Mouse (Mus musculus) ZHBTc4 (cell line): ENCODE measurements around the gene Ccdc43.
"Not testable (repeated sequence)": the region's sequence is repeated elsewhere in the genome, so short reads cannot be mapped to it uniquely, and the experiment has no call there.

Experiments
- DNase-seq: peaks from one replicate; pipeline ENCODE4 v3.0.0-alpha.2; 2011; ENCODE audit warnings: low read depth, low spot score

Gene Ccdc43

DNA sequence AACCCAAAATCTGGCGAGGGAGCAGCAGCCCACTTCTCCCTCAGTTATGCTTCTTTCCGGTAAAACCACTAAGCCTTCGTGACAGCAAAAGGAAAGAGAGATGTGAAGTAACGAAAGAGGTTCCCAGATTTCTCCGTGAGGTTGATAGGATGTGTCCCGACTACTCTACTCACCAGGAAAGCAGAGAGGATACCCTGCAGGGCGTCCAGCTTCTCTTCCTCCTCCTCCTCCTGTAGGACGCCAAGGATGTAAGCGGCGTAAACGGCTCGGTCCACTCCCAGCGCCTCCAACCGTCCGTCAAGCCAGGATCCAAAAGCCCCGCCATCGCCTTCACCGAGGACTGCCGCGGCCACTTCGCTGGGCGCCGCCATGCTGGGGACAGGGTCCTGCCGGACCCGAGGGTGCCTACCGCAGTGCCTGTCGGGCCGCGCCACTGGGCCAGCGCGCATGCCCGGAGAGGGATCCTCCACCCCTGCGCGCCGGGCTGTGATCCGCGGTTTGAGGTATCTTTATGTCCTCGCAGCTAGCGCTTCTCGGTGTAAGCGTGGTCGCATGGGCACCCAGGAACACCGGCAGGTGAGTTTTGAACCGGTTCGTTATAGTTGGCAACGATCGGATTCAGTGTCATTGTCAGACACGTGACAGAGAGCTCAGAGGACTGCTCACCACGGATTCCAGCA is at the start of gene Ccdc43:
Ccdc43 (minus strand) TSS at position 445 of the 680 bp plus-strand sequence.
- DNase-seq, result peak; percentile 90

DNA sequence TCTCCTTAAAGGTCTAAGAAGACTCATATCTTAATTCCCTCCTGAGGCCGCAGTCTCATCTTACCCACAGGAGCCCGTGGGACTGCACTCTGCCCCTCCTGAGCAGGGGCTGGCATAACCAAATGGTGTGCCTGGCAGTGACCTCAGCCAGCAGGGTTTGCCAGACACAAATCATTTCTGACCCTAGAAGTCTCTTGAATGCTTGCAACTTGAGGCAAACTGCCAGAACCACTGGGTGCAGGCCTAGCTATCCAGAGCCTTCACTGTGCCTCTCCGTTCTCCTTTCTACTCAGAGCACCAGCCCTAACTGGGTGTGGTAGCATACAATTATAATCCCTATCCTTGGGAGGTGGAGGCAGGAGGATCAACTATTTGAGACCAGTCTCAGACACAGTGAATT is 47.2 kb upstream of the Ccdc43 start:
- DNase-seq, result no peak

DNA sequence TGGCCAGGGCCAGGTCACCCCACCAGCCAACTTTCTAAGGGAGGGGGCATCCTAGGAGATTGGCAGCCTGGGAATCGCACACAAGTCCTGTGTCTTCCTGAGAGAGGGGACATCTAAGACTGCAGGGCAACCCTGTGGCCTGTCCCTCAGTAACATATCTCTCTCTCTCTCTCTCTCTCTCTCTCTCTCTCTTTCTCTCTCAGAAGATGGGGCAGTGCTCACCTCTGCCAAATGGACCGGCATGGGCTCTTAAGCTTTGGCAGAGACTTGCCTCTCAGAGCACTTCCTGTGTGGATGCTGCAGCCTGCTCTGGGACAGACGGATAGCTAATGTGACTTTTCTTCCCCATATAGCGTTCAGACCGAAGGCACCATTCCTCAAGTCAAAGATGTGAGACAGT is 45.3 kb upstream of the Ccdc43 start:
- DNase-seq, result no peak

DNA sequence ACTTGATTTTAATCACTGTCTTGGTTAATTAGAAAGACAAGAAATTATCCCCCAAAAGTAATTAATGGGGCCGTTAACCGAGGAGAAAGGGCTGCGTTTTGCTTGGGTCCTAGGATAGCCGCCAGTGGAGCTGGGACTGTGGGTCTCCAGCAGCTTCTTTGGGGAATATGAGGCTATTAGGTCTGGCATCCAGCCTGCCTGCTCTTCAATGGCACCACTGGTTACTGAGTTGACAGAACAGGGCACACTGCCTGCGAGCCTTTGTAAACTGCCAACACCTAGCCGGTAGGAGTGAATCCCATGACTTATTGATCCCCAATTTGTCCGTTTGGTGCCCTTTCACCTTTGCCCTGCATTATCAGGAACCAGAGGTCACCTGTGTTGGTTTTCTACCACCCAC is 44.5 kb upstream of the Ccdc43 start:
- DNase-seq, result no peak

DNA sequence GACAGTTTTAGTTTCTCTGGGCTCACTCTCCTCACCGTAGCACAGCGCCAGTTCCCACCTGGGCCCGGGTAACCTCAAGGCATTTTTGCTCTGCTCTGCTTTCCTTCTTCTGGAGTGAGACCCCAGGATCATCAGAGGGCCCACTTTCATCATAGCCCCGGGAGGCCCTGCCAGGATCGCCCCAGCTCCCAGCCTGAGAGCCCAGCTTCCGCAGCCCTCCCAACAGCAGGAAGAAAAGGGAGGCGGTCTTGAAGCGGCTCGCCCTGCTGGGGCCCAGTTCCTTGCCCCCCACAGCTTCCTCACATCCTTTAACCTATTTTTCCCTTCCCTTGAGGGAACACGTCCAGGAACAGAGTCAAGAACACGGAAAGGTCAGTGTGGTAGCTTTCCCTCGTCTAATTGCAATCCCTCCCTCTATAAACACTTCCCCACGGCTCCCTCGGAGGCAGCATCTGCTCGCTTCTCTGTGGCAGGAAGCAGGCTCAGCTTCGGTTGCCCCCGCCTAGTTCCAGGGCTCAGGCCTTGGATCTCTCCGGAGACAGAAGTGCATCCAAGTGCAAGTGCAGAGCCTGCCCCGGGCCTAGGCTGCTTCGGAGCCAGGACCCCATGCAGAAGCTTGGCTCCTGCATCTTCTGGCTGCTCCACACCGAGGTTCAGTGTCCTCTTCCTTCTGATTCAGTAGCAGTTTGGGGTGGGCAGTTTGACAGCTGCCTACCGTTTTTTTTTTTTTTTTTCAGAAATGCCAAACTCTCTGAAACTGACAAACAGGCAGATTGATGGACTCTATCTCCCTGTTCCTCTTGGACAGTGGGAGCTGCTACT is 43.8 kb upstream of the Ccdc43 start:
- peak; percentile 49 for DNase-seq

DNA sequence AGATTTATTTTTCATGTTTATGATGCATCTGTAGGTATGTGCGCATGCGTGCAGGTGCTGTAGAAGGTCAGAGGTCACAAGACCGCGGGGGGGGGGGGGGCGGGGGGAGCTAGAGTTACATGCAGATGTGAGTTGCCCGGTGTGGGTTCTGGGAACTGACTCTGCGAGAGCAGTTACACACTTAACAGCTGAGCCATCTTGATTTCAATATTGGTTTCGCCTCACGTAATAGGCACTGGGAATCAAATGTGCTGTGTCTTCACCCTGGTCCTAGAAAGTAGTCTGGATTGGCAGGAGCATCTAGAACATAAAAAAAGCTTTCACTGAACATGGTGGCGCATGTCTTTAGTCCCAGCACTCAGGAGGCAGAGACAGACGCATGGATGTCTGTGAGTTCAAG is 43.1 kb upstream of the Ccdc43 start:
- no peak for DNase-seq

DNA sequence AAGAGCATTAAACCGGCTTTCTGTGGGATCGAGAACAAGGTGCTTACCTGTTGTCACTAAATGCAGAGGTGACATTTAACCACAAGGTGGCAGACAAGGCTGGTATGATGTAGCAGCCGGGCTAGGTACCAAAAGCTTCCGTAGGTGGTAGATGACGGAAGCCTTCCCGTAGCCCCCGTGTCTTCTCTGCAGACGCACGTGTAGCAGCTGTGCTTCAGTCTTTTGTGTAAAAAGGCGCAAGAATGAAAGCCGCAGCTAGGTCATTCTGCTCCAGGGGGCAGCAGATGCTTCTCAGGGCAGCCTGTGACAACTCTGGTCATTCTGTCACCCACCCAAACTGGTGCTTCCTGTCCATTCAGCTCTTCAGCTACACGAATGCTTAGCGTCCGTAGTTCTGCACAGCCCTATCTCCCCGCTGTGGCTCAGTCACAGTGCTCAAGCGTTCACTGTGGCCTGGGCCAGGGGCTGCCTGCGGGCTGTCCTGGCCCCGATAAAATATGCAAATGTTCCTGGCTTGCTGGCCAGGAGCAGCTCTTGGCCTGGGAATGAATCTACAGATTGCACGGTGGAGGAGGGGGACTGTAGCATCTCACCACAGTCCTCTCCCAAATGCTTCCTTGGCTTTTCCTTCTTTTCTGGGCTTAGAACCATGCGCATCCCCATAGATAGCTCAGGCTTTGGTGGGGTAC is 41.8 kb upstream of the Ccdc43 start:
- DNase-seq, result peak; percentile 89

DNA sequence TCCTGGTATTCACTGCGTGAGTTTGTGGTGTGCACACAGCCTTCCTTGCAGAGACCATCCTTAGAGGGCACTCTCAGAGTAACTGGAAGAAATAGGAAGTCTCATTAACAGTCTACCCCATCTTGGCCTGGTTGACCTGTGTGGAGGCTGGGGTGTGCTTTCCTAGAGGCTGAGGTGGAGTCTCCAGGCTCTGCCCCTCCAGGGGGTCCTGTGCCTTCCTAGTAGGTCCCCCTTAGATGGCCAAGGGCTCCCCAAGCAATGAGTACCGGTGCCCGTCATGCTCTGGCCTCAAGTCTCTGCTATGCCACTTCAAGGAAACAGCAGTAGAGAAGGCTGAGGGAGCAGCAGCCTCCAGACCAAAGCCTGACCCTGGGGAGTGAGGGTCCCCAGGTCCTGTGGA is 40.5 kb upstream of the Ccdc43 start:
- no peak for DNase-seq

DNA sequence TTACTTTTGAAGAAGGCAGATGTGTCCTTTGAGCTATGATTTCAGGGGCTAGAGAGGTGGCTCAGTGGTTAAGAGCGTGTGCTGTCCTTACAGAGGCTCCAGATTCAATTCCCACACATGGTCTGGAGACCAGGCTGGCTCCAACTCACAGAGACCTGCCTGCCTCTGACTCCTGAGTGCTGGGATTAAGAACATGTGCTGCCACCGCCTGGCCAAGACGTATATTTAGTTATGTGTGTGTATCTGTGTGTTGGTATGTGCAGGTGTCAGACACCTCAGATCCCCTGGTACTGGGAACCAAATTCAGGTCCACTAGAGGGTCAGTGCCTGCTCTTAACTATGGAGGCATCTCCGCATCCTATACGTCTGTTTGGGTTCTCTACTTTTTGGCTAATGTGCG is 37.4 kb upstream of the Ccdc43 start:
- DNase-seq, result peak; percentile 72

DNA sequence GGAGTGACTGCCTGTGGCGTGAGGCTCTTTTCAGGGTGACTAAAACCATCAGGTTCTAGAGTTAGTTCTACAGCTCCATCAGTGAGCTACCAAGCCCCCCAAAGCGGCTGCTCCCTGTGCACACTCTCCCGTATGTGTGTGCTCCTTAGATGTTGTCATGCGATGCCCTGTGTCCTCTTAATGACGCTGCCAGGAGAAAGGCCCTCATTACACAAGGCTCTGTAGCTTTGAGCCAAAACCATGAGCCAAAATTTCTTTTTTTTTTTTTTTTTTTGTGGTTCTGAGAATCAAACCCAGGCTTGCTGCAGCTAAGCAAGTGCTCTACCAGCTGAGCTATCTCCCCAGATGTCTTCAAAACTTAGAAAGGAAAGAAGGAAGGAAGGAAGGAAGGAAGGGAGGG is 35.6 kb upstream of the Ccdc43 start:
- DNase-seq, result no peak

DNA sequence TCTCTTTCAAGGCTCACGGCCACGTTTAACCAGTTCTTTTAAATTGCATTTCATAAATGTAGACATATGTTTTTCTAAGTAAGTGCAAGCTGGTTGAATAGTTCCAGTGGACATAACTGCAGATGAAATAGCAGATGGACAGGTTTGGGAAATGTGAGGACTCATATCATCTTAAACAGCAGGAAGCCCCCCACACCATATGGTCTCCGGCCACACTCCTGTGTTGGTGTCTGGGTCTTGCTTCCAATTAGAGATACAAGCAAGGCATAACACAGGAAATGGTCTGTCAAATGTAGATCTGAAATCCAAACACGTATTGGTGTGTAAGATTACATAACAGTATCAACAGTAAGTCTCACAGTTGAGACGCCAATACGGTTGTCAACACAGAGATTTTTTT is 33.8 kb upstream of the Ccdc43 start:
- DNase-seq, result no peak

DNA sequence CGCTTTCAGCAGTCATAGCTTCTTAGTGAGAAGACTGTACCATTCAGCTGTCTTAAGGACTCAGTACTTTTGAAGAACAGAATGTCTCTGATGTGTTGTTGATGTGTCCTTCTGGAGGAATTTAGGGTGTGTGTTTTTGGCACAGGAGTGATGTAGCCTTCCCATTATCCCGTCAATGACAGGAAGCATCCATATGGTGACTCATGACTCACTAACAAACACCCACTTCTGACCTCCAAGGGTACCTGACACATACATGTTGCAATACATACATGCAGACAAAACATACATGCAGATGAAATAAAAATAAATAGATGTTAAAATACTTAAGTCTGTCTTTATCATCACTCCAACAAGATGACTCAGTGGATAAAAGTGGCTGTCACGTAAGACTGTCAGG is 32.3 kb upstream of the Ccdc43 start:
- peak; percentile 19 for DNase-seq

DNA sequence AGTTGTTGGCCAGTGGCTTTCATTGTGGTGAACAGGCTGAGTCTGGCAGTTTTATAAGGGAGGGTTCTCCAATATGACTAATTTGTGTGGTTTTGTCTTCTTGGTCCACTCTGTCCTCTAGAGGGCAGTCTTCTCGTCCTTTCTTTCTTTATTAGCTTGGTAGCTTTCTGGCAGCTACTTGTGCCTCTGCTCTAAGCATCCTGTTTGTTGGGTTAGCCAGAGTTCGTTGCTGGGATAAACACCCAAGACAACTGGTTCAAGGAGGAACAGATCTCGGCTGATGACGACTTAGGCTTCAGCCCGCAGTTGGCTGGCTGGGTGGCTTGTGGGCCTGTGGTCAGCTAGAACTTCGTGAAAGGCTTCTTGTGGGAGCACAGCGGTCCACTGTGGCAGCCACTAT is 31.0 kb upstream of the Ccdc43 start:
- DNase-seq, result peak; percentile 81

DNA sequence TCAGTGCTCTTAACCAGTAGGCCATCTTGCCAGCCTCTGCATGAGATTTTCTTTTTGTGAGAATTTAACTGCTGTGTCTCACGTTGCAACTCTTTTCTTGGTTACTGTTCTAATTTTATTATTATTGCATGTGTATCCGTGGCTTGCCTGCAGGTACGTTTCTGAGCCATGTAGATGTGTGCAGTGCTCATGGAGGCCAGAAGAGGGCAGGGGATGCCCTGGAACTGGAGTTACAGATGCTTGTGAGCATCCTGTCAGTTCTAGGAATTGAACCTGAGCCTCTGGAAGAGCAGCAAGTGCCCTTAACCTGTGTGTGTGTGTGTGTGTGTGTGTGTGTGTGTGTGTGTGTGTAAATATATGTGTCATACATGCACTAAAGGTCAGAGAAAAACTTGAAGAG is 28.0 kb upstream of the Ccdc43 start:
- DNase-seq, result peak; percentile 76

DNA sequence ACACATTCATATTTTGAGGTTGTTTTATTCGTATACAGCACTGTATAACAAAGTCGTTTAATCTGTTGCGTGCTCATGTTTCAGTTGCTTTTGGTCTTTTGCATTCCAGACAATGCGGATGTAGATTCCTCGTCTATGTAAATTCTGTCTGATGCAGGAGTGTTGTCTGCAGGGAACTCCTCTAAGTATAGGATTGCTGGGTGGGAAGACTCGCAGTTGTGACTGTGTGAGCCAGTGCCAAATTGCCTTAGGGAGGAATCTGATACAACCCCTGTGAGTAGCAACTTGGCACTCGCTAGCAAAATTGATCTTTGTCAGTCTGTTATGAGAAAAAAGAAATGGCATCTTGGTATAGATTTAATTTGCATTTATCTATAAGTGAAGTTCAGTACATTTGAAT is 18.6 kb upstream of the Ccdc43 start:
- peak; percentile 37 for DNase-seq

DNA sequence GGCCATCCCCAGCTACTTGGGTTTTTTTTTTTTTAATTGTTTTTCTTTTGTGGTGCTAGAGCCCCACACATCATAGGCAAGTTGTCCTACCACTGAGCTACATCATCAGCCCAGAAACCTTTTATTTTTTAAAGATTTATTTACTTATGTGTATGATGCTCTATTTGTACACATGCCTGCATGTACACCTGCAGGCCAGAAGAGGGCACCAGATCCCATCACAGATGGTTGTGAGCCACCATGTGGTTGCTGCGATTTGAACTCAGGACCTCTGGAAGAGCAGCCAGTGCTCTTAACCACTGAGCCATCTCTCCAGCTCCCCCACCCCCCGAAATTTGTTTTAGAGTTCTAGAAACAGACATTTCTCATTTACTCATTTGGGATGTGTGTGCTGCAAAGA is 17.0 kb upstream of the Ccdc43 start:
- not testable (repeated sequence) for DNase-seq

DNA sequence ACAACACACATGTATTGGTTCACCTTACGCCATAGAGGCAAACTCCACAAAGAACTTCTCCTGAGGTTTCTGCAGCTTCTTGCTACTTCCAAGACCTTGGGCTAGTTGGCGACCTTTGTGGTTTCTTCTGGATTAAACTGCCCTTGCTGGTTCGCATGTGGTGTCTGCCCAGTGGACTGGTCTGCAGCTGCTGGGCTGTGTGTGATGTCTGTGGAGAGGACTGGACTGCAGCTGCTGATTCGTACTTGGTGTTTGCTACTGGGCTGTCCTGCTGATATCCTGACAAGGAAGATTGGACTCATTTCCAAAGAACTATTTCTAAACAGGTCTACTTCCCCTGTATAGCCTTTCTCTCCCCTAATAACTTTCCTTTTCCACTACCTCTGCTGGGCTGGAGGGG is 14.8 kb upstream of the Ccdc43 start:
- no peak for DNase-seq

DNA sequence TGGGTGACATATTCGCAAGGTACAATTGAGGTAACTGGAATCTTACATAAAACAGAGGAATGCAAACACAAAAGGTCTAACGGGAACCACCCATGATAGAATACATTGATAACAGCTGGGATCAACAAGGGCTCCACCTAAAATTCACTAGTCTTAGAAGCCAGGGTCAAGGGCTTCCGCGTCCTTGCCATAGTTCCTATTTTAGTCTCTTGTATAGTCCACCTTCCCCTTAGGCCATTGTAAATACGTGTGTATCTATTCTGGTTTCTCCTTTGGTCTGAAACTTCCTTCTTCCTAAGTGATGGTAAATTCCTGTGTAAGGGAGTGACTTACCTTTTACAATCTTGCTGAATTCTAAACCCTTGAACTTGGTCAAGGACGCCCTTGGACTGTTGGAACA is 4.6 kb upstream of the Ccdc43 start:
- DNase-seq, result peak; percentile 86

DNA sequence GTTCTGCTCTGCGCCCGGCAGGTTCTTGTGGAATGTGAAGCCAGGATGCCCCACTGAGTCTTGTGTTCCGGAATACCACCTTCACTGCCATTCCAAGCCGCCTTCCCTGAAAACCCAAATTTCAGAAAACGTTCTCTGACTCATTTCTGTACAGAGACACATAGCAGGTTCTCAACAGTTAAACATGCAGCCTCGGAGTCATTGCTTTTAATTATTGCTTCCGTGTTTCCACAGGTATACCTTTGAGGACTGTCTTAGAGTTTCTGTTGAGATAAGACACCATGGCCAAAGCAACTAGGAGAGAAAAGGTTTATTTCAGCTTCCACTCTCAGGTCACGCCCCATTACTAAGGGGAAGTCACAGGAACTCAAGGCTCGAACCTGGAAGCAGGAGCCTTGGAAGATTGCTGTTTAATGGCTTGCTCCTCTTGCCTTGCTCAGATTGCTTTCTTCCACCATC is 465 bp upstream of the Ccdc43 start:
- DNase-seq, result no peak

DNA sequence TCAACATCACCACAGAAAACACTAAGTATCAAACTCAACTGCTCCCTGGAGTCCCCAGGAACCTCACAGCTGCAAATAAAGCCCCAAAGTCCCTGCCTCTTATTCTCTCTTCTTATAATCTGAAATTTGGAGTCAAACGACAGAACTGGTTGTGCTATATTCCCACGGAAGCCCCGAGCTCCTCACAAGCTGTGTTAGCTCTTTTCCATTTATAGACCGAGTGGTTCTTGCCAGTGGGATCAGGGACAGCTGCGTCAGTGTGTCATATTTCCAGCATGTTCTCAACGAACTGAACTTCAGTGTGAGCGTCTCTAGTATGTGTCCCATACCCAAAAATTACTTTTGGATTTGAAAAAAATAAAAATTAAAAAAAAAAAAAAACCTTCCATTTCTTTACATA is 2.3 kb downstream of the Ccdc43 start:
- no peak for DNase-seq

DNA sequence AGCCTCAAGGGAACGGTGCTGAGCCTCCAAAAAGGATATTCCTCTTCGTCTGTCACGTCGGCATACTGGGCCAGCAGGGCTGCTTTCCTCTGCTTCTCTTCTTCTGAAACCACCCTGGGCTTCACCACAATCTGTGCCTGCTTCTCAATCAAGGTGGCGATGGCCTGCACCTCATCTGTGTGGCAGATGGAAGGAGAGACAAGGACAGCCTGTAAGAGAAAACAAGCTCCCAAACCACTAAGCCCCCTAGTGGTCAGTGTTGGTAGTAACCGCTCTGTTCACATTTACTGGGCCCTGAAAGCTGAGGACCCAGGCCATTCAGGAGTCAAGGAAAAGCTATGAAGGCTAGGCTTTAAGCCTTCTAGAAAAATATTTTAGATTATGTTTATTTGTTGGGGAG is 7.4 kb downstream of the Ccdc43 start:
- DNase-seq, result peak; percentile 87

DNA sequence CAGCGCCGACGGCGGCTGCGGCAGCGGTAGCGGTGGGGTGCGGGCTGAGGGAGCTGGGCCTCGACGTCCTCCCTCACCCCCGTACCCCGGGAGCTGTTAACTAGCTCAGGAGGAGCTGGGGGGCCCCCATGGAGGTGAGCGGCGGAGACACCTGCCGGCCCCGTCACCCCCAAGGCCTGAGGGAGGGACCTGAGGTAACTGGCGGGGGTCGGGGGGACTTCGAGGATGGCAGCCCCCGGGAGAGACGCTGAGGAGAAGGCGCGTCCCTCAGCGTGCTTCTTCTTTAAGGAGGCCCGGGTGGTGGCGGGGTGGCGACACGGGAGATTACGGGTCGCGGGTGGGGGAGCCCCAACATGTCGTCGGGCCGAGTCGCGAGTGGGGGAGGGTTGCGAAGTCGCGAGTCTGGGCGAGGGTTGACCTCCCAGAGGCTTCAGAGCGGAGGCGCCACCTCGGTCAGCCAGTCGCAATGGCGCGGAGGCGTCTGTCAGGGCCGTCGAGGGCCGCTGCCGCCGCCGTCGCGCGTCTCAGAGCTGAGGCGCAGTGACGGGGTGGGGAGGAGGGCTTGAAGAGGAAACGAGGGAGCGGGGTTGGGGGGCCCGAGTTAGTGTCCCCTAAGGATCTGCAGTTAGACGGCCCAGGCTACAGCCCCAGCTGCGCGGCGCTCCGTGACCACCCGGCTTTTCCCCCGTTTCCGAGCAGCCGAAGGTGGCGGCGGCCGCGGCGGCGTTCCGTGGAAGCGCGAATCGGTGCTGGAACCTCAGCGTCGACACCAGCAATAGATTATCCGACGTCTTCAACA is 31.7 kb downstream of the Ccdc43 start:
- DNase-seq, result peak; percentile 57
